Mouse (Mus musculus): ENCODE data around the gene Dtx3l. TPM values are rescaled to one million over a fixed set of nuclear protein-coding genes. Genes with fewer than 3 reads are reported as not detected.

Dtx3l gene
- polyA plus RNA-seq, 1 experiment from 2014 or later, result 3.2 TPM

DNA sequence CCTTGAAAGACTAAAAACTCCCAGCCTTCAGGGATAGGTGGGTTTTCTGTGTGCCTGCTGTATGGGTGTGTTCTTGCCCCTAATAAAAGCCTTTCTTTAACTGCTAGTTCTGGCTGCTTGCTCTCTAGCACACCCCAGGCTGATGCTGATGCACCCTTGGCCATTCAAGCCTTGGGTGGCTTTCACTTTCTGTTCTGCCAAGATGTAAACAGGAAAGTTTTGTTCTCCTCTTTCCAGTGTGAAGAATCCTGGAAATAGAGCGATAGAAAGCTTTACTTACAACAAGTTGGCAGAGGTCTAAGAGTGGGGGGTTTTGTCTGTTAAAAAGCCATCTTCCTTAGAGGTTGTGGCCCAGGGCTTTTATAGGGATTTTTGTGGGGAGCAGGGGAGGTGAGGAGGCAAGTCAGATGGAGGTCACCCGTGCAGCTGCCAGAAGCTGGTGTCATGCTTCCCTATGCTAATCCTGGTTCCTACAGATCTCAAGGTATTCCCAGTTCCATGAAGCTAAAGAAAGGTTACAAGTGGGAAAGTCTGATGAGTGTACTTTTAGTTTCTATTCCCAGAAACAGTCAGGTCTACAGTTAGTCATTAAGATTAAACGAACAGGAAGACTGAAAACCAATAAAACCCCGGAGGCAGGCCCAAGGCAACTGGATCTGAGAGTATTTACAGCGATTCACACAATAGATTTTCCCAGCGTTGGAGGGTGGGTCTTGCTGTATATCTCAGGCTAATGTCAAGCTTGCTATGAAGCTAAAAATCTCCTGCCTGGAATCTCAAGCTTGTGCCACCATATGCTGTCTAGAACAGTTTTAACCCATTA lies 20.0 kb downstream of the Dtx3l start:
- ATAC-seq (ENCODE audit: low FRiP score, low TSS enrichment), result no peak
- H3K4me1 ChIP-seq (ENCODE audit: control insufficient read depth, insufficient read depth, low read length), result no peaks in the 10 kb centered on the region
- H3K9me3 ChIP-seq (ENCODE audit: control insufficient read depth, low read length), result no peaks in the 10 kb centered on the region
- 74% methylated on average over 6 of the region's 6 CpGs for WGBS
- no peak overlapping the region for H3K9ac ChIP-seq (ENCODE audit: low read depth, low read length)
- no peak overlapping the region for H3K4me3 ChIP-seq (ENCODE audit: low read length)
- no peak overlapping the region for H3K4me2 ChIP-seq (replicated peaks; ENCODE audit: low read depth, low read length)
- no peak overlapping the region for H3K27ac ChIP-seq (ENCODE audit: low read depth, low read length)
- no peaks in the 10 kb centered on the region for H3K36me3 ChIP-seq (ENCODE audit: control insufficient read depth, insufficient read depth, low read length)
- no peaks in the 10 kb centered on the region for H3K27me3 ChIP-seq (ENCODE audit: control insufficient read depth, insufficient read depth, low read length)

DNA sequence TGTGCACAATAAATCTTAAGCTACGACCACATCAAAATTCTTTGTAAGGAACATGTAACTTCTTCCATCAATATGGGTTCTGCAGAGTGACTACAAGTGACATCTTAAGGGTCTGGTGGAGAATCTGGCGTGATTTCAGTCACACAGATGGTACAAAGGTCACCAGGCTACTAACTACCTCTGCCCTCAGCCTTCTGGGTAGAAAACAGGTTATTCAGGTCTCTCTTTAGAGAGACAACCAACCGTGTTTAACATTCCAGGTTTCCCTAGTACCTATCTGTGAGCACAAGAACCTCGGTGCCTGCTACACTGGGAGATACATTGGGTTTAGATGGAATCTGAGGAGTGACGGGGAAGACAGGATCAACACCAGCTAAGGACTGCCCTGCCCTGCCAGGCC lies 24.6 kb downstream of the Dtx3l start:
- peaks cover 4% of the 10 kb centered on the region; the same call in 1 of the 2 replicates for H3K9me3 ChIP-seq (ENCODE audit: control insufficient read depth, low read length)
- no peaks in the 10 kb centered on the region for H3K27me3 ChIP-seq (ENCODE audit: control insufficient read depth, insufficient read depth, low read length)
- no peak overlapping the region for H3K4me2 ChIP-seq (replicated peaks; ENCODE audit: low read depth, low read length)
- H3K9ac ChIP-seq (ENCODE audit: low read depth, low read length), result no peak overlapping the region
- ATAC-seq (ENCODE audit: low FRiP score, low TSS enrichment), result no peak
- H3K36me3 ChIP-seq (ENCODE audit: control insufficient read depth, insufficient read depth, low read length), result no peaks in the 10 kb centered on the region
- no peak overlapping the region for H3K4me3 ChIP-seq (ENCODE audit: low read length)
- 70% methylated on average over 5 of the region's 5 CpGs for WGBS
- no peak overlapping the region for H3K27ac ChIP-seq (ENCODE audit: low read depth, low read length)
- no peaks in the 10 kb centered on the region for H3K4me1 ChIP-seq (ENCODE audit: control insufficient read depth, insufficient read depth, low read length)

DNA sequence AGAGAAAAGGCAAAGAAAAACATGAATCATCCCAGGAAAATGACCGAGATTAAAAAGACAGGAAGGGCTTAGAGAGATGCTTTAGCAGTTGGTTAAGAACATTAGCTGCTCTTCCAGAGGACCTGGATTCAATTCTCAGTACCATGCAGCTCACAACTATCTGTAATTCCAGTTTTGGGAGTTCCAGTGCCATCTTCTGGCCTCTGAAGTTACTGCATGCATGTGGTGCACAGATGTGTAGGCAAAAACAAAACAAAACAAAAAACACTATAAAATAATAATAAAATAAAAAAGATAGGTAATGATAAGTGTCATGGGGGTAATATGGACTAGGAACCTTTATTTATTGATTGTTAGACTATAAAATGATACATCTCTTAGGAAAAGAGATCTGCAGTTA lies 25.4 kb downstream of the Dtx3l start:
- H3K4me2 ChIP-seq (replicated peaks; ENCODE audit: low read depth, low read length), result no peak overlapping the region
- peaks cover 4% of the 10 kb centered on the region; the same call in 1 of the 2 replicates for H3K9me3 ChIP-seq (ENCODE audit: control insufficient read depth, low read length)
- ATAC-seq (ENCODE audit: low FRiP score, low TSS enrichment), result no peak
- H3K4me1 ChIP-seq (ENCODE audit: control insufficient read depth, insufficient read depth, low read length), result no peaks in the 10 kb centered on the region
- no peak overlapping the region for H3K27ac ChIP-seq (ENCODE audit: low read depth, low read length)
- H3K27me3 ChIP-seq (ENCODE audit: control insufficient read depth, insufficient read depth, low read length), result no peaks in the 10 kb centered on the region
- H3K4me3 ChIP-seq (ENCODE audit: low read length), result no peak overlapping the region
- H3K36me3 ChIP-seq (ENCODE audit: control insufficient read depth, insufficient read depth, low read length), result no peaks in the 10 kb centered on the region
- H3K9ac ChIP-seq (ENCODE audit: low read depth, low read length), result no peak overlapping the region
- 62% methylated on average over 1 of the region's 1 CpGs for WGBS

DNA sequence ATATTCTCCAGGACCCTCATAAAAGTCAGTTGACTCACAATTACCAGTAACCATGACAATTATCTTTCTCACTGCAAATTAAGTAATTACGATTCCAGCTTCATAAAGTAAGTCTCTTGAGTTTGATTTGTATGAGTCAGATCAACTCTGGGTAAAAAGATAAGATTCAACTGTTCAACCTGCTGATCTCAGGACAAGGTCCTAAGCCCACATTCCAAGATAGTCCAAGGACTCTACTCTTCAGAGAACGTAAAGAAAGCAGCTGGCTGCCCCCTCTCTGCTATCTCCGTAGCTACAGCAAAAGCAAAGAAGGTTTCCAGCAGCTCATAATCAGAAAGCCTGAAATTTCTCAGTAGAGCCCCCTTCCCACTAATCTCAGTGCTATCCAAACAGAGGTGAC lies 27.5 kb downstream of the Dtx3l start:
- no peaks in the 10 kb centered on the region for H3K4me1 ChIP-seq (ENCODE audit: control insufficient read depth, insufficient read depth, low read length)
- no peak for ATAC-seq (ENCODE audit: low FRiP score, low TSS enrichment)
- WGBS, result 72% methylated on average over 3 of the region's 3 CpGs

DNA sequence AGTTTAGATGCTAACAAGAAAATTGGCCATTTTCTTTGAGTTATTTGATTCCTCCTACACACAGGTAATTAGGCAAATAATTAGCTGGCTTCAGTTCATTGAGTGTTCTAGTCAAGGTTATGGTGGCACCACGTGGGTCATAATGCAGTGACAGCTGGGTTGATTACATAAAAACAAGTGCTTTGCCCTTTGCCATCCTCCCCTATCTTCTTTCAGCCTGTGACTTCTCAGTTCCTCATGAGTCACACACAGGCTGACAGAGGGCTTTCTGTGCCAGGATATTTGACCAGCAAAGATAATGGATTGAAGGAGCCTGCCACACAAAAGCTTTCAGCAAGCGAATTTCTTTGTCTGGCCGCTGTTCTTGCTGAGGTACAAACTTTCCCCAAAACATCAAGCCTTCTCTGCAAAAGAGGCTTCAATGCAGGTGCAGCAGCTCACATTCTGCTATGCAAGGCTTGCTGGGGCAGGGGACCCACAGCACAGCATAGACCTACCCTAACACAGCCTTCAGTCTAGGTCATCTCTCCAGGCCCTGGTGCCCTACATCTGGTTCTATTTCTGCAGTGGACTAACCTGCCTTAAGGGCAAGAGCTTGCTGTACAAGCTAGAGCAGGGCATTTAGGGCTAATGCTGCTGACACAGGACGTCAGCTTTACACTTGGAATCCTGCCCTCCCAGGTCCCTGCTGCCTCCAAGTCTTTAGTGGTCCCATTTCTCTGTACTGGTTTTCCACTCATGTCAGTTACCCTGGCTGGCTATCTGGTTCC lies 31.3 kb downstream of the Dtx3l start:
- Histone ChIP-seq H3K27me3 (ENCODE audit: control insufficient read depth, insufficient read depth, low read length) (no peaks in the 10 kb centered on the region), H3K4me1 (ENCODE audit: control insufficient read depth, insufficient read depth, low read length) (no peaks in the 10 kb centered on the region), H3K36me3 (ENCODE audit: control insufficient read depth, insufficient read depth, low read length) (no peaks in the 10 kb centered on the region), H3K4me2 (replicated peaks; ENCODE audit: low read depth, low read length) (no peak overlapping the region), H3K9me3 (ENCODE audit: control insufficient read depth, low read length) (peaks cover 4% of the 10 kb centered on the region; the same call in 1 of the 2 replicates), H3K27ac (ENCODE audit: low read depth, low read length) (no peak overlapping the region), H3K4me3 (ENCODE audit: low read length) (no peak overlapping the region), H3K9ac (ENCODE audit: low read depth, low read length) (no peak overlapping the region)
- peak; percentile 43; the same call in 1 of the 2 replicates for ATAC-seq (ENCODE audit: low FRiP score, low TSS enrichment)
- 38% methylated on average over 4 of the region's 4 CpGs for WGBS

More for the DNA sequence above, 27.5 kb downstream of the Dtx3l start:
- no peak overlapping the region for H3K4me2 ChIP-seq (replicated peaks; ENCODE audit: low read depth, low read length)
- no peak overlapping the region for H3K4me3 ChIP-seq (ENCODE audit: low read length)
- no peaks in the 10 kb centered on the region for H3K36me3 ChIP-seq (ENCODE audit: control insufficient read depth, insufficient read depth, low read length)
- no peak overlapping the region for H3K27ac ChIP-seq (ENCODE audit: low read depth, low read length)
- no peak overlapping the region for H3K9ac ChIP-seq (ENCODE audit: low read depth, low read length)
- H3K27me3 ChIP-seq (ENCODE audit: control insufficient read depth, insufficient read depth, low read length), result no peaks in the 10 kb centered on the region
- peaks cover 4% of the 10 kb centered on the region; the same call in 1 of the 2 replicates for H3K9me3 ChIP-seq (ENCODE audit: control insufficient read depth, low read length)

DNA sequence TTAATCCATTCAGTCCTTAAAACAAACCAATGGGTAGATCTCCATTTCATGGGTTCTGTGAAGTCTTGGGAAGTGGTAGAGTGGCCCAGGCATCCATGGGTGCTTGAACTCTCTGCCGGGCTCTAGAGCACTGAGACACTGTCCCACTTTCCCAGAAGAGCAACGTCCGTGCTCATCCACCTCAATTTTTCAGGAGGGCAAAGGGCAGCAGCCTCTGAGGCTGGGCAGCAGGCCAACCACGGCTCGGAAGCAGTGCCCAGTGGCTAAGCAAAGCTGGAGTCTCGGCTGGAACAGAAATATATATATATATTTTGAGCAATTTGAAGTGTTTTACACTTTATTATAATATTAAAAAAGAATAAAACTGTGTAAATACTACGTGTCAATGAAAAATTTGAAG lies 32.1 kb downstream of the Dtx3l start:
- no peaks in the 10 kb centered on the region for H3K4me1 ChIP-seq (ENCODE audit: control insufficient read depth, insufficient read depth, low read length)
- H3K36me3 ChIP-seq (ENCODE audit: control insufficient read depth, insufficient read depth, low read length), result no peaks in the 10 kb centered on the region
- H3K9me3 ChIP-seq (ENCODE audit: control insufficient read depth, low read length), result peaks cover 4% of the 10 kb centered on the region; the same call in 1 of the 2 replicates
- no peak overlapping the region for H3K9ac ChIP-seq (ENCODE audit: low read depth, low read length)
- H3K4me2 ChIP-seq (replicated peaks; ENCODE audit: low read depth, low read length), result no peak overlapping the region
- 54% methylated on average over 7 of the region's 7 CpGs for WGBS
- ATAC-seq (ENCODE audit: low FRiP score, low TSS enrichment), result no peak
- H3K27ac ChIP-seq (ENCODE audit: low read depth, low read length), result no peak overlapping the region
- no peaks in the 10 kb centered on the region for H3K27me3 ChIP-seq (ENCODE audit: control insufficient read depth, insufficient read depth, low read length)
- H3K4me3 ChIP-seq (ENCODE audit: low read length), result no peak overlapping the region

DNA sequence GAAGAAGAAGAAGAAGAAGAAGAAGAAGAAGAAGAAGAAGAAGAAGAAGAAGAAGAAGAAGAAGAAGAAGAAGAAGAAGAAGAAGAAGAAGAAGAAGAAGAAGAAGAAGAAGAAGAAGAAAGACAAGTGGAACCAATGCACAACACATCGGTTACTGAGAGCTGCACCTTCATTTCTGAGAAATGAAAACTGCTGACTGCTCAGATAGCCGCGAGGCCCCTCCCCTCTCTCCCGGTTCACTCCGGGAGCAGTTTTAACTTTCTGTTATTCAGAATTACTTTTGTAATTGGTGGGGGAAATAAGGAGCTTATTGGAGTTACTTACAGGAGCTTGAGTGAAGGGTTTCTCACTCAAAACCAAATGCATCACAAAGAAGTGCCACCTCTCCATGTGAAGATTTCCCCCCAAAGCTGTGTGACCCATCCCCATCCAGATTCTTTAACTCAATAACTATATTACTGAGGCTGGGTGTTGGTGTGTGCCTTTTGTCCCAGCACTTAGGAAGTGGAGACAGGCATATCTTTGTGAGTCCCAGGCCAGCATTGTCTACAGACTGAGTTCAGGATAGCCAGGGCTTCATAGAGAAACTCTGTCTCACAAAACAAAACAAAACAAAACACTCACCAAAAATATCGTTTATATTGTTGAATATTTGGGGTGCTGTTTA lies 33.0 kb downstream of the Dtx3l start:
- Histone ChIP-seq H3K4me3 (ENCODE audit: low read length) (no peak overlapping the region), H3K4me1 (ENCODE audit: control insufficient read depth, insufficient read depth, low read length) (no peaks in the 10 kb centered on the region), H3K4me2 (replicated peaks; ENCODE audit: low read depth, low read length) (no peak overlapping the region), H3K9ac (ENCODE audit: low read depth, low read length) (no peak overlapping the region), H3K36me3 (ENCODE audit: control insufficient read depth, insufficient read depth, low read length) (no peaks in the 10 kb centered on the region), H3K27ac (ENCODE audit: low read depth, low read length) (no peak overlapping the region), H3K9me3 (ENCODE audit: control insufficient read depth, low read length) (peaks cover 4% of the 10 kb centered on the region; the same call in 1 of the 2 replicates), H3K27me3 (ENCODE audit: control insufficient read depth, insufficient read depth, low read length) (no peaks in the 10 kb centered on the region)
- no peak for ATAC-seq (ENCODE audit: low FRiP score, low TSS enrichment)
- 65% methylated on average over 6 of the region's 6 CpGs for WGBS

DNA sequence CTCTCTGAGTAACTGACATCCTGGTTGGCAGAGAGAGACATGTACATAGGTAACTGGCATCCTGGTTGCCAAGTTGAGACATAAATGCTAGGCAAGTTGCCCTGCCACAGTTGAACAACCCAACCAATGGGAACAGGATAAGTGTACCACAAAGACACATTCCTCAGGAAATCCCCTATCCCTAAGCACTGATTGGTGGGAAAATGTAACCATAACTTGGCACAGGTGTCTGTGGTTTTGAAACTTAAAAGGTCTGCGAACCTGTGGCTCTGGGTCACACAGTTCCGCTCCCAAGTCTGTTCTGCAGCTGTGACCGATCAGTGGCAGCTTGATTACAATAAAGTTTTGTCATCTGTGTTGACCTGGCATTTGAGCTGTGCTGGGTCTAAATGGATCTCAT lies 33.6 kb downstream of the Dtx3l start:
- H3K4me1 ChIP-seq (ENCODE audit: control insufficient read depth, insufficient read depth, low read length), result no peaks in the 10 kb centered on the region

More for the DNA sequence above, 33.6 kb downstream of the Dtx3l start:
- Histone ChIP-seq H3K36me3 (ENCODE audit: control insufficient read depth, insufficient read depth, low read length) (no peaks in the 10 kb centered on the region), H3K4me2 (replicated peaks; ENCODE audit: low read depth, low read length) (no peak overlapping the region), H3K4me3 (ENCODE audit: low read length) (no peak overlapping the region), H3K9ac (ENCODE audit: low read depth, low read length) (no peak overlapping the region), H3K9me3 (ENCODE audit: control insufficient read depth, low read length) (peaks cover 4% of the 10 kb centered on the region; the same call in 1 of the 2 replicates), H3K27ac (ENCODE audit: low read depth, low read length) (no peak overlapping the region), H3K27me3 (ENCODE audit: control insufficient read depth, insufficient read depth, low read length) (no peaks in the 10 kb centered on the region)
- no peak for ATAC-seq (ENCODE audit: low FRiP score, low TSS enrichment)
- 53% methylated on average over 3 of the region's 3 CpGs for WGBS
